Mouse (Mus musculus) lung, adult 18-20 months (tissue): ENCODE data around the gene Gm4216.
"Not testable (repeated sequence)": the region's sequence is repeated elsewhere in the genome, so short reads cannot be mapped to it uniquely, and the experiment has no call there.

Experiments
- DNase-seq, 2 experiments: peaks; one replicate each; pipeline ENCODE4 v3.0.0; 2022; ENCODE audit warnings: mixed read lengths in 2 of 2

The Gm4216 gene

GRCm38 (mm10) chr7:23019823-23020222, at the start of gene Gm4216:
Gm4216 (minus strand) TSS chr7:23019923.
- DNase-seq, result not testable (repeated sequence)

GRCm38 (mm10) chr7:23067356-23067755, 47.6 kb upstream of the Gm4216 start, which contains the start of gene Gm8720:
Gm8720 (minus strand) TSS chr7:23067456.
- not testable (repeated sequence) for DNase-seq

GRCm38 (mm10) chr7:23055240-23055639, 35.5 kb upstream of the Gm4216 start, which contains the start of gene Vmn1r163:
Vmn1r163 (plus strand) TSS chr7:23055540.
- not testable (repeated sequence) for DNase-seq

- not testable (repeated sequence) for DNase-seq
These were observed 35.1 kb downstream of the Gm4216 start, which contains the start of gene Gm4214 for GRCm38 (mm10) chr7:22984573-22984972. Gm4214 (minus strand) TSS chr7:22984673.
